Mouse (Mus musculus): ENCODE data around the gene Gm10801. TPM values are rescaled to one million over a fixed set of nuclear protein-coding genes. Genes with fewer than 3 reads are reported as not detected.
"Not testable (repeated sequence)": the region's sequence is repeated elsewhere in the genome, so short reads cannot be mapped to it uniquely, and the experiment has no call there.

Gm10801 gene
- total RNA-seq (2021): under 1 TPM in 1 of 2 experiments, not detected in 1; 0.91 TPM

GRCm38 (mm10) chr2:98661937-98662336 lies at the start of gene Gm10801:
Gene Gm10801, plus strand, starts transcription at chr2:98662237.
- DNase-seq (ENCODE audit: low spot score in 2 of 2); intact Hi-C loops (cut with DNase I): not testable (repeated sequence)

- intact Hi-C loops (cut with DNase I): not testable (repeated sequence)
Observed at GRCm38 (mm10) chr2:98667201-98667600, 5.2 kb downstream of the Gm10801 start, which contains the start of gene Gm10800. Gene Gm10800, minus strand, starts transcription at chr2:98667301.

DNA sequence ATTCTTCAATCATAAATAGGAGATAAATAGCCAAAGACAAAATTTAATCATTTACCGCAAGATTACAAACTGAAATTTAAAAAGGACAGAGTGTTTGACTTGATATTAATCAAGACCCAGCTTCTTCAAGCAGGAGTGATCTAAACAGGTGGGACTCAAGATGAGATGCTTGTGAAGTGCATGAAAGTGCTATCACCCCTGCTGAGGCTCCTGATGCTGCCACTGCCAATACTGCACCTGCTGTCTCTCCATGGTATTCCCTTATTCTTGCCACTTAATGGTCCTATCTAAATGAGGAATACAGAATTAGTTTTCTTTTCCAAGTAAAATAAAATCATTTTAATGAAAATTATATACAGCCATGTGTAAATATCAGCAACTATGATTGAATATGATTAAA lies 35.5 kb downstream of the Gm10801 start:
- intact Hi-C loops (cut with DNase I): no loop called here

More at GRCm38 (mm10) chr2:98667201-98667600, 5.2 kb downstream of the Gm10801 start, which contains the start of gene Gm10800:
- not testable (repeated sequence) for DNase-seq (ENCODE audit: low spot score in 2 of 2)

More for the DNA sequence above, 35.5 kb downstream of the Gm10801 start:
- DNase-seq (ENCODE audit: low spot score in 2 of 2): no peak

Other genes with a start within 250 kb of the Gm10801 start
- 1 to 10 TPM in 1 of 2 experiments, under 1 TPM in 1; 0.69 to 2.2 TPM for gene Gm10800, start 5.1 kb downstream of the Gm10801 start, total RNA-seq (2021)